Mouse (Mus musculus): ENCODE data around the gene Bmyc. TPM values are rescaled to one million over a fixed set of nuclear protein-coding genes. Genes with fewer than 3 reads are reported as not detected.
"Not testable (repeated sequence)": the region's sequence is repeated elsewhere in the genome, so short reads cannot be mapped to it uniquely, and the experiment has no call there.

The Bmyc gene
- polyA plus RNA-seq, 1 experiment from 2014 or later = 170 TPM

- not testable (repeated sequence) for H3K27ac ChIP-seq (ENCODE audit: low read length); H3K4me3 ChIP-seq (ENCODE audit: low read depth, low read length); H3K27me3 ChIP-seq (ENCODE audit: control insufficient read depth, insufficient read depth, low read depth, low read length); H3K9me3 ChIP-seq (replicated peaks; ENCODE audit: control insufficient read depth, low read length, poor library complexity, severe bottlenecking); H3K36me3 ChIP-seq (ENCODE audit: control insufficient read depth, insufficient read depth, low read length); ATAC-seq
- 88% methylated on average over 1 of the region's 1 CpGs for WGBS
- H3K4me2 ChIP-seq (ENCODE audit: low read length) = peak overlapping the region; percentile 64
- H3K4me1 ChIP-seq (ENCODE audit: control insufficient read depth, insufficient read depth, low read length) = peaks cover 17% of the 10 kb centered on the region
- H3K9ac ChIP-seq (ENCODE audit: low read depth, low read length) = peak overlapping the region; percentile 2; the same call in 1 of the 2 replicates
Measured at GRCm38 (mm10) chr2:25709056-25709455, 2.5 kb downstream of the Bmyc start.

GRCm38 (mm10) chr2:25709791-25710190 is 3.3 kb downstream of the Bmyc start:
- H3K9me3 ChIP-seq (replicated peaks; ENCODE audit: control insufficient read depth, low read length, poor library complexity, severe bottlenecking); H3K27ac ChIP-seq (ENCODE audit: low read length); H3K4me2 ChIP-seq (ENCODE audit: low read length); ATAC-seq; H3K27me3 ChIP-seq (ENCODE audit: control insufficient read depth, insufficient read depth, low read depth, low read length); H3K4me3 ChIP-seq (ENCODE audit: low read depth, low read length); H3K36me3 ChIP-seq (ENCODE audit: control insufficient read depth, insufficient read depth, low read length); H3K9ac ChIP-seq (ENCODE audit: low read depth, low read length): not testable (repeated sequence)
- WGBS = 73% methylated on average over 2 of the region's 2 CpGs
- peaks cover 17% of the 10 kb centered on the region for H3K4me1 ChIP-seq (ENCODE audit: control insufficient read depth, insufficient read depth, low read length)

GRCm38 (mm10) chr2:25711641-25712040 is 5.1 kb downstream of the Bmyc start:
- 28% methylated on average over 3 of the region's 3 CpGs for WGBS

GRCm38 (mm10) chr2:25717222-25717621 is 10.7 kb downstream of the Bmyc start:
- Histone ChIP-seq H3K4me1 (ENCODE audit: control insufficient read depth, insufficient read depth, low read length) (no peaks in the 10 kb centered on the region), H3K36me3 (ENCODE audit: control insufficient read depth, insufficient read depth, low read length) (no peaks in the 10 kb centered on the region), H3K4me3 (ENCODE audit: low read depth, low read length) (no peak overlapping the region), H3K9me3 (replicated peaks; ENCODE audit: control insufficient read depth, low read length, poor library complexity, severe bottlenecking) (no peaks in the 10 kb centered on the region), H3K27me3 (ENCODE audit: control insufficient read depth, insufficient read depth, low read depth, low read length) (no peaks in the 10 kb centered on the region), H3K4me2 (ENCODE audit: low read length) (no peak overlapping the region), H3K27ac (ENCODE audit: low read length) (no peak overlapping the region), H3K9ac (ENCODE audit: low read depth, low read length) (no peak overlapping the region)
- ATAC-seq = no peak

More at GRCm38 (mm10) chr2:25711641-25712040, 5.1 kb downstream of the Bmyc start:
- not testable (repeated sequence) for H3K27me3 ChIP-seq (ENCODE audit: control insufficient read depth, insufficient read depth, low read depth, low read length); H3K36me3 ChIP-seq (ENCODE audit: control insufficient read depth, insufficient read depth, low read length); H3K9ac ChIP-seq (ENCODE audit: low read depth, low read length); H3K27ac ChIP-seq (ENCODE audit: low read length); H3K4me3 ChIP-seq (ENCODE audit: low read depth, low read length); H3K9me3 ChIP-seq (replicated peaks; ENCODE audit: control insufficient read depth, low read length, poor library complexity, severe bottlenecking); ATAC-seq; H3K4me2 ChIP-seq (ENCODE audit: low read length)
- peaks cover 17% of the 10 kb centered on the region for H3K4me1 ChIP-seq (ENCODE audit: control insufficient read depth, insufficient read depth, low read length)

- no peak overlapping the region for H3K27ac ChIP-seq (ENCODE audit: low read length)
- H3K4me3 ChIP-seq (ENCODE audit: low read depth, low read length) = no peak overlapping the region
- H3K9ac ChIP-seq (ENCODE audit: low read depth, low read length) = no peak overlapping the region
- H3K4me2 ChIP-seq (ENCODE audit: low read length) = no peak overlapping the region
- H3K36me3 ChIP-seq (ENCODE audit: control insufficient read depth, insufficient read depth, low read length) = no peaks in the 10 kb centered on the region
- ATAC-seq = no peak
- no peaks in the 10 kb centered on the region for H3K9me3 ChIP-seq (replicated peaks; ENCODE audit: control insufficient read depth, low read length, poor library complexity, severe bottlenecking)
- WGBS = 66% methylated on average over 2 of the region's 2 CpGs
- no peaks in the 10 kb centered on the region for H3K4me1 ChIP-seq (ENCODE audit: control insufficient read depth, insufficient read depth, low read length)
- H3K27me3 ChIP-seq (ENCODE audit: control insufficient read depth, insufficient read depth, low read depth, low read length) = no peaks in the 10 kb centered on the region
Measured at GRCm38 (mm10) chr2:25733199-25733930, 26.8 kb downstream of the Bmyc start.

GRCm38 (mm10) chr2:25736709-25737108 is 30.2 kb downstream of the Bmyc start, which contains the start of gene Obp2b:
TSS of gene Obp2b (plus strand) at chr2:25737009.
- not testable (repeated sequence) for H3K4me3 ChIP-seq (ENCODE audit: low read depth, low read length); H3K9ac ChIP-seq (ENCODE audit: low read depth, low read length); ATAC-seq; H3K27me3 ChIP-seq (ENCODE audit: control insufficient read depth, insufficient read depth, low read depth, low read length); H3K4me2 ChIP-seq (ENCODE audit: low read length); H3K27ac ChIP-seq (ENCODE audit: low read length); H3K4me1 ChIP-seq (ENCODE audit: control insufficient read depth, insufficient read depth, low read length); H3K36me3 ChIP-seq (ENCODE audit: control insufficient read depth, insufficient read depth, low read length); H3K9me3 ChIP-seq (replicated peaks; ENCODE audit: control insufficient read depth, low read length, poor library complexity, severe bottlenecking)
- 79% methylated on average over 3 of the region's 3 CpGs for WGBS

- H3K4me2 ChIP-seq (ENCODE audit: low read length) = no peak overlapping the region
- ATAC-seq = no peak
- no peaks in the 10 kb centered on the region for H3K27me3 ChIP-seq (ENCODE audit: control insufficient read depth, insufficient read depth, low read depth, low read length)
- H3K27ac ChIP-seq (ENCODE audit: low read length) = no peak overlapping the region
- H3K36me3 ChIP-seq (ENCODE audit: control insufficient read depth, insufficient read depth, low read length) = no peaks in the 10 kb centered on the region
- WGBS = 65% methylated on average over 1 of the region's 1 CpGs
- no peaks in the 10 kb centered on the region for H3K9me3 ChIP-seq (replicated peaks; ENCODE audit: control insufficient read depth, low read length, poor library complexity, severe bottlenecking)
- H3K4me3 ChIP-seq (ENCODE audit: low read depth, low read length) = no peak overlapping the region
- no peak overlapping the region for H3K9ac ChIP-seq (ENCODE audit: low read depth, low read length)
- no peaks in the 10 kb centered on the region for H3K4me1 ChIP-seq (ENCODE audit: control insufficient read depth, insufficient read depth, low read length)
Measured at GRCm38 (mm10) chr2:25741671-25742070, 35.1 kb downstream of the Bmyc start.

- no peak overlapping the region for H3K4me2 ChIP-seq (ENCODE audit: low read length)
- no peak overlapping the region for H3K9ac ChIP-seq (ENCODE audit: low read depth, low read length)
- H3K27ac ChIP-seq (ENCODE audit: low read length) = no peak overlapping the region
- 93% methylated on average over 1 of the region's 1 CpGs for WGBS
- H3K36me3 ChIP-seq (ENCODE audit: control insufficient read depth, insufficient read depth, low read length) = no peaks in the 10 kb centered on the region
- H3K4me3 ChIP-seq (ENCODE audit: low read depth, low read length) = no peak overlapping the region
- H3K9me3 ChIP-seq (replicated peaks; ENCODE audit: control insufficient read depth, low read length, poor library complexity, severe bottlenecking) = 0 out of 2 replicates have a peak, but pooled peaks cover 2% of the 10 kb centered on the region
- no peaks in the 10 kb centered on the region for H3K4me1 ChIP-seq (ENCODE audit: control insufficient read depth, insufficient read depth, low read length)
- no peaks in the 10 kb centered on the region for H3K27me3 ChIP-seq (ENCODE audit: control insufficient read depth, insufficient read depth, low read depth, low read length)
- no peak for ATAC-seq
Measured at GRCm38 (mm10) chr2:25754201-25754600, 47.7 kb downstream of the Bmyc start.

All from midbrain, embryonic 16.5 days (tissue).